Mouse (Mus musculus): ENCODE measurements around the gene Siae.
A peak's percentile ranks its signal among the peaks of the same experiment; 100 is the strongest.

The Siae gene

GRCm38 (mm10) chr9:37540701-37541575 is 14.6 kb upstream of the Siae start:
- DNase-seq: no peak

- no peak for DNase-seq
Measured at GRCm38 (mm10) chr9:37541851-37542642, 13.5 kb upstream of the Siae start.

- DNase-seq: no peak
Measured at GRCm38 (mm10) chr9:37543869-37544440, 11.5 kb upstream of the Siae start.

- peak; percentile 84 for DNase-seq
Measured at GRCm38 (mm10) chr9:37544447-37545165, 10.9 kb upstream of the Siae start.

- no peak for DNase-seq
Measured at GRCm38 (mm10) chr9:37545166-37545610, 10.3 kb upstream of the Siae start.

- no peak for DNase-seq
Measured at GRCm38 (mm10) chr9:37545847-37546452, 9.5 kb upstream of the Siae start.

- DNase-seq: no peak
Measured at GRCm38 (mm10) chr9:37546889-37547288, 8.6 kb upstream of the Siae start.

- no peak for DNase-seq
Measured at GRCm38 (mm10) chr9:37550435-37550834, 5.1 kb upstream of the Siae start.

- no peak for DNase-seq
Measured at GRCm38 (mm10) chr9:37551751-37552531, 3.6 kb upstream of the Siae start.

- peak; percentile 91 for DNase-seq
Measured at GRCm38 (mm10) chr9:37552536-37553293, 2.8 kb upstream of the Siae start, which contains the start of gene Nrgn. TSS of gene Nrgn (minus strand) at chr9:37552904.

GRCm38 (mm10) chr9:37554279-37554678 is 1.2 kb upstream of the Siae start:
- DNase-seq: no peak

- DNase-seq: no peak
Measured at GRCm38 (mm10) chr9:37556366-37556765, 868 bp downstream of the Siae start.

- no peak for DNase-seq
Measured at GRCm38 (mm10) chr9:37560617-37561016, 5.1 kb downstream of the Siae start.

- no peak for DNase-seq
Measured at GRCm38 (mm10) chr9:37563805-37564204, 8.3 kb downstream of the Siae start.

- DNase-seq: no peak
Measured at GRCm38 (mm10) chr9:37567019-37567418, 11.5 kb downstream of the Siae start.

- DNase-seq: no peak
Measured at GRCm38 (mm10) chr9:37567454-37567853, 12.0 kb downstream of the Siae start.

- peak; percentile 51 for DNase-seq
Measured at GRCm38 (mm10) chr9:37567892-37568604, 12.6 kb downstream of the Siae start.

GRCm38 (mm10) chr9:37568605-37569214 is 13.2 kb downstream of the Siae start:
- DNase-seq: peak; percentile 35

GRCm38 (mm10) chr9:37569231-37569835 is 13.8 kb downstream of the Siae start:
- DNase-seq: no peak
